Mouse (Mus musculus) kidney, embryonic 14.5 days (tissue): Measurements from ENCODE around the gene Btd. TPM values are rescaled to one million over a fixed set of nuclear protein-coding genes. Genes with fewer than 3 reads are reported as not detected.
A peak's percentile ranks its signal among the peaks of the same experiment; 100 is the strongest.
"Not testable (repeated sequence)": the region's sequence is repeated elsewhere in the genome, so short reads cannot be mapped to it uniquely, and the experiment has no call there.

Experiments used
- ATAC-seq: fragments of 200-750 bp; cut with Nextera tagmentation; 2 replicates; pipeline ENCODE4 v1.8.0; 2017; ENCODE audit warnings: moderate number of reproducible peaks, mild to moderate bottlenecking, moderate TSS enrichment, moderate library complexity; ENCODE audit not compliant: low FRiP score, low TSS enrichment
- H3K27ac ChIP-seq: fragments of 300-500 bp; sonication (generic); 2 replicates; pipeline ENCODE4 v1.5.1; 2014; ENCODE audit warnings: low read depth, mild to moderate bottlenecking, low read length, moderate library complexity, mixed read lengths
- H3K27me3 ChIP-seq: fragments of 300-500 bp; sonication (generic); 2 replicates; pipeline ENCODE4 v1.6.1; 2014; ENCODE audit warnings: mild to moderate bottlenecking, low read length; ENCODE audit not compliant: control insufficient read depth, insufficient read depth
- H3K36me3 ChIP-seq: fragments of 300-500 bp; sonication (generic); 2 replicates; pipeline ENCODE4 v1.6.1; 2014; ENCODE audit warnings: low read length, mixed read lengths; ENCODE audit not compliant: control insufficient read depth, insufficient read depth
- H3K4me1 ChIP-seq: fragments of 300-500 bp; sonication (generic); 2 replicates; pipeline ENCODE4 v1.6.1; 2014; ENCODE audit warnings: low read length, mixed read lengths; ENCODE audit not compliant: control insufficient read depth, insufficient read depth
- H3K4me2 ChIP-seq: fragments of 300-500 bp; sonication (generic); replicated peaks from 2 replicates; pipeline ENCODE4 v1.6.1; 2014; ENCODE audit warnings: low read depth, mild to moderate bottlenecking, low read length
- H3K4me3 ChIP-seq: fragments of 300-500 bp; sonication (generic); 2 replicates; pipeline ENCODE4 v1.5.1; 2014; ENCODE audit warnings: mild to moderate bottlenecking, low read length
- H3K9ac ChIP-seq: fragments of 300-500 bp; sonication (generic); 2 replicates; pipeline ENCODE4 v1.6.1; 2014; ENCODE audit warnings: low read depth, mild to moderate bottlenecking, low read length, moderate library complexity
- H3K9me3 ChIP-seq: fragments of 300-500 bp; sonication (generic); 2 replicates; pipeline ENCODE4 v1.6.1; 2016; ENCODE audit warnings: low read length; ENCODE audit not compliant: control insufficient read depth
- WGBS: fragments of 180-500 bp; shearing (Covaris S2); extraction: QIAGEN DNeasy Blood & Tissue Kit; methylation state at CpG from one replicate; pipeline ENCODE4 v1.1.7; 2014; 5-methylcytosine and 5-hydroxymethylcytosine counted together
- polyA plus RNA-seq: library from polyadenylated mRNA; unstranded; fragments of >200 nt; fragmentation: Nextera tagmentation; extraction: Ambion mirVana; gene quantifications from 2 replicates; pipeline ENCODE4 v1.2.1, GENCODE M21; 2014

Gene Btd
- 27.9 and 30.9 TPM in 2 replicates for polyA plus RNA-seq

- Histone ChIP-seq H3K4me3 (peak within 1 kb of the TSS; percentile 51), H3K4me2 (peak within 1 kb of the TSS; percentile 75), H3K9ac (peak within 1 kb of the TSS; percentile 67), H3K27ac (peak within 1 kb of the TSS; percentile 69), H3K36me3 (no peaks in the 10 kb centered on the region), H3K4me1 (0 out of 2 replicates have a peak, but pooled peaks cover 5% of the 10 kb centered on the region), H3K9me3 (no peaks in the 10 kb centered on the region), H3K27me3 (no peaks in the 10 kb centered on the region)
- under 1% methylated on average over 30 of the region's 30 CpGs for WGBS
- peak; percentile 98 for ATAC-seq
These were observed at the start of gene Btd, which contains the start of gene Hacl1 for GRCm38 (mm10) chr14:31640890-31641505. Gene Btd (plus strand): TSS chr14:31641028. Gene Hacl1 (minus strand): TSS chr14:31641286.

- WGBS = 81% methylated on average over 3 of the region's 3 CpGs
- no peak within 1 kb of the TSS for H3K4me2 ChIP-seq
- H3K9ac ChIP-seq = no peak within 1 kb of the TSS
- H3K36me3 ChIP-seq = no peaks in the 10 kb centered on the region
- H3K4me1 ChIP-seq = no peaks in the 10 kb centered on the region
- H3K4me3 ChIP-seq = no peak within 1 kb of the TSS
- H3K27me3 ChIP-seq = no peaks in the 10 kb centered on the region
- no peak for ATAC-seq
- H3K27ac ChIP-seq = no peak within 1 kb of the TSS
- no peaks in the 10 kb centered on the region for H3K9me3 ChIP-seq
These were observed 49.6 kb upstream of the Btd start, which contains the start of gene Colq for GRCm38 (mm10) chr14:31591243-31591642. Gene Colq (minus strand): TSS chr14:31591343.

DNA sequence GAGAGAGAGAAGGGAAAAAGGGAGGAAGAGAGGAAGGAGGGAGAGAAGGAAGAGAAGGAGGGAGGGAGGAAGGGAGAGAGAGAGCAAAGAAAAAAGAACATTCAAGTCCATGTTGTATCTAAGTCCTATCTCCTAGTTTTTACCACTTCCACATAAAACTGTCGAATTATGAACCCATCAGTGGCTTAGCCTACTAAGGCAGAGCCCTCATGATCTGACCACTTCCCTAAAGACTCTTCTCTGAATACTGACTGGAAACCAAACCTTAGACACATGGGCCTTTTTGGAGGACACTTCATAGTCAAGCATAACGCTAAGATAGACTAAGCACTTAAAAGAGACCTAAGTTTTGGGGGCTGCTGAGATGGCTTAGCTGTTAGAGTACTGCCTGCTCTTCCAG, 47.8 kb upstream of the Btd start:
- no peak overlapping the region for H3K9ac ChIP-seq
- no peak for ATAC-seq
- H3K9me3 ChIP-seq = no peaks in the 10 kb centered on the region
- H3K4me3 ChIP-seq = no peak overlapping the region
- no peaks in the 10 kb centered on the region for H3K36me3 ChIP-seq
- no peaks in the 10 kb centered on the region for H3K4me1 ChIP-seq
- H3K4me2 ChIP-seq = no peak overlapping the region
- WGBS = 91% methylated on average over 2 of the region's 2 CpGs
- no peak overlapping the region for H3K27ac ChIP-seq
- H3K27me3 ChIP-seq = no peaks in the 10 kb centered on the region

DNA sequence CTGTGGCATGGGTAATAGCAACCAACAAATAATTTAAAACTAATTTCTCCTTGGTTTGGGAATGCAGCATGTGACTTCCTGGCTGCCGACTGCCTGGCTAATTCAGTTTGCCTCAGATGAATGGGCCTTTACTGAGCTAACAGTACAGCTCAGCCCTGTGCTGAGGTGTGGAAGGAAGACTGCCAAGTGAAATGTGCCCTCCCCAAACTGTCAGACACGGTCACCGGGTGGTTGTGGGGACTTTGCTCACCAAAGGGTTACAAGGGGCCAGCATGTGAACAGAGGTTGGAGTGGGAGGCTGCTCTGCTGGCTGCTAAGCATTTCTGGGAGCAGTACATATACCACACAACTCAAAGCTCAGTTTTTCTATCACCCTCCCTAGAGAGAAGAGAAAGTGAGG, 46.1 kb upstream of the Btd start:
- no peaks in the 10 kb centered on the region for H3K9me3 ChIP-seq
- H3K4me3 ChIP-seq = no peak overlapping the region
- 59% methylated on average over 3 of the region's 3 CpGs for WGBS
- no peaks in the 10 kb centered on the region for H3K4me1 ChIP-seq
- H3K36me3 ChIP-seq = no peaks in the 10 kb centered on the region
- no peak overlapping the region for H3K9ac ChIP-seq
- no peak for ATAC-seq
- no peak overlapping the region for H3K27ac ChIP-seq
- no peak overlapping the region for H3K4me2 ChIP-seq
- H3K27me3 ChIP-seq = no peaks in the 10 kb centered on the region

DNA sequence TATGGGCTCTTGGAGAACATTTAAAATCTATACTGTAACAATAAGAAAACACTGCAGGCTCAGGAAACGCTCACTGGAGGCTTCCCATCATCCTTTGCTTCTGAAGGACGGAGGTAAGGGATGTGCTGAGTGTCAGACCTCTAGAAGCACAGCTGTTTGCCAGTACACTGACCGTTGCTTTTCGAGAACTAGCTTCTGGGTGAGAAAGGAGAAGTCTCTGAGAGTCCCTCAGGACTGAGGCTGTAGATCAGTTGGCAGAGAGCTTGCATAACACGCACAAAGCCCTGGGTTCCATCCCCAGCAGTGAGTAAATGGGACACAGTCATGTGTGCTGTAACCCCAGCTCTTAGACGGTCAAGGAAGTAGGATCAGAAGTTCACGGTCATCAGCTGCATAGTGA, 44.4 kb upstream of the Btd start:
- H3K9ac ChIP-seq = no peak overlapping the region
- H3K4me1 ChIP-seq = no peaks in the 10 kb centered on the region
- ATAC-seq = no peak
- no peak overlapping the region for H3K4me2 ChIP-seq
- no peaks in the 10 kb centered on the region for H3K36me3 ChIP-seq
- no peaks in the 10 kb centered on the region for H3K9me3 ChIP-seq
- H3K4me3 ChIP-seq = no peak overlapping the region
- H3K27ac ChIP-seq = no peak overlapping the region
- 80% methylated on average over 7 of the region's 7 CpGs for WGBS
- H3K27me3 ChIP-seq = no peaks in the 10 kb centered on the region

- Histone ChIP-seq H3K36me3 (no peaks in the 10 kb centered on the region), H3K4me1 (no peaks in the 10 kb centered on the region), H3K27ac (no peak overlapping the region), H3K27me3 (no peaks in the 10 kb centered on the region), H3K4me2 (no peak overlapping the region), H3K9ac (no peak overlapping the region), H3K9me3 (no peaks in the 10 kb centered on the region), H3K4me3 (no peak overlapping the region)
- 80% methylated on average over 4 of the region's 4 CpGs for WGBS
- no peak for ATAC-seq
These were observed 43.4 kb upstream of the Btd start for GRCm38 (mm10) chr14:31597446-31597845.

DNA sequence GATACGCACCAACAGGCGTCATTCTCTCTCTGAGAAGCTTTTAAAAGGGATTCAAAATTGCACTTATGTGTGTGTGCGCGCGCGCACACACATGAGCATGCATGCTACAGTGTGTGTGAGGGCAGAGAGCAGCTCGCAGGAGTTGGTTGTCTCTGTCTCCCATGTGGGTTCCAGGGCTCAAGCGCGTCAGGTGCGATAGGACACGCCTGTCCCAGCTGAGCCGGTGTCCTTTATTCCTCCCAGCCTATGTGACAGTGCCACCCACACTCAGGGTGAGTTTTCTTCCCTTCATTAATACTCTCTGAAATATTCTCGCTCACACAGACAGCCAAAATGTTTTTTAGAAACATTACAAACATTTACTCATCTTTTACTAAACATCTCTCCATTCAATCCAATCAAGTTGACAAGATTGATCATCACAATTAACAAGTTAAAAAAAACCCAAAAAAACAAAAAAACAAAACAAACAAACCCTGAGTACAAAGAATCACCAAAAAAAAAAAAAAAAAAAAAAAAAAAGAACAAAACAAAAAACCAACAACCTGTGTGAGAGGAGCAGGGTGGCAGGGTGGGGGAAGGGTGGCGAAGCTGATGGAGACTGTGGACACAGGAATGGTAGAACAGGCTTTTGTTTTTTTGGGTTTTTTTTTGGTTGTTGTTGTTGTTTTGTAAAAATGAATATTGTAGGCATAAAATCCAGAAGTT, 38.8 kb upstream of the Btd start:
- H3K4me1 ChIP-seq = no peaks in the 10 kb centered on the region
- WGBS = 94% methylated on average over 14 of the region's 14 CpGs
- no peaks in the 10 kb centered on the region for H3K27me3 ChIP-seq
- no peak overlapping the region for H3K4me3 ChIP-seq
- H3K36me3 ChIP-seq = no peaks in the 10 kb centered on the region
- no peak overlapping the region for H3K4me2 ChIP-seq
- no peak overlapping the region for H3K27ac ChIP-seq
- no peak for ATAC-seq
- no peaks in the 10 kb centered on the region for H3K9me3 ChIP-seq
- no peak overlapping the region for H3K9ac ChIP-seq

GRCm38 (mm10) chr14:31602616-31602979, 38.2 kb upstream of the Btd start:
- not testable (repeated sequence) for H3K27ac ChIP-seq, H3K9me3 ChIP-seq, H3K27me3 ChIP-seq, H3K4me3 ChIP-seq, ATAC-seq, H3K36me3 ChIP-seq, H3K4me2 ChIP-seq, H3K4me1 ChIP-seq, H3K9ac ChIP-seq
- WGBS = 80% methylated on average over 6 of the region's 6 CpGs

DNA sequence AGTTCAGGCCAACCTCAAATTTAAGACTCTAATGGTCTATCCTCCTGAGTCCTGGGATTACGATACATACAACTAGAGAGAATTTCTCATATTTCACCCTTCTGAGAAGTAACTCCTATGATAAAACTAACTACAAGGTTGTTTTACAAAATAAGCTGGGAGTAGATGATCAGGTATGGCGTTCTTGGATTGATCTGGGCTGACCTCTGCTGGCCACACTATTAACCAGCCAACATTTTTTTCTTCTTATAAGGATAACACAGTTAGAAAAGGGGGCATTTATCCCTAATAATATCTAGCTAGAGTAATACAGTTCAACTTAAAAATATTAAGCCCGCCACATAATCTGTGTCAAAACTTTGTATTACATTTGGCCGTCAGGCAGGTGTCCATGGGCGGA, 35.9 kb upstream of the Btd start:
- WGBS = 77% methylated on average over 5 of the region's 5 CpGs
- no peak overlapping the region for H3K4me2 ChIP-seq
- no peaks in the 10 kb centered on the region for H3K9me3 ChIP-seq
- H3K27me3 ChIP-seq = no peaks in the 10 kb centered on the region
- no peaks in the 10 kb centered on the region for H3K36me3 ChIP-seq
- H3K27ac ChIP-seq = no peak overlapping the region
- no peaks in the 10 kb centered on the region for H3K4me1 ChIP-seq
- H3K4me3 ChIP-seq = no peak overlapping the region
- no peak for ATAC-seq
- no peak overlapping the region for H3K9ac ChIP-seq
